ENCODE assay signal across 8 mouse cellular contexts in the genomic region with DNA sequence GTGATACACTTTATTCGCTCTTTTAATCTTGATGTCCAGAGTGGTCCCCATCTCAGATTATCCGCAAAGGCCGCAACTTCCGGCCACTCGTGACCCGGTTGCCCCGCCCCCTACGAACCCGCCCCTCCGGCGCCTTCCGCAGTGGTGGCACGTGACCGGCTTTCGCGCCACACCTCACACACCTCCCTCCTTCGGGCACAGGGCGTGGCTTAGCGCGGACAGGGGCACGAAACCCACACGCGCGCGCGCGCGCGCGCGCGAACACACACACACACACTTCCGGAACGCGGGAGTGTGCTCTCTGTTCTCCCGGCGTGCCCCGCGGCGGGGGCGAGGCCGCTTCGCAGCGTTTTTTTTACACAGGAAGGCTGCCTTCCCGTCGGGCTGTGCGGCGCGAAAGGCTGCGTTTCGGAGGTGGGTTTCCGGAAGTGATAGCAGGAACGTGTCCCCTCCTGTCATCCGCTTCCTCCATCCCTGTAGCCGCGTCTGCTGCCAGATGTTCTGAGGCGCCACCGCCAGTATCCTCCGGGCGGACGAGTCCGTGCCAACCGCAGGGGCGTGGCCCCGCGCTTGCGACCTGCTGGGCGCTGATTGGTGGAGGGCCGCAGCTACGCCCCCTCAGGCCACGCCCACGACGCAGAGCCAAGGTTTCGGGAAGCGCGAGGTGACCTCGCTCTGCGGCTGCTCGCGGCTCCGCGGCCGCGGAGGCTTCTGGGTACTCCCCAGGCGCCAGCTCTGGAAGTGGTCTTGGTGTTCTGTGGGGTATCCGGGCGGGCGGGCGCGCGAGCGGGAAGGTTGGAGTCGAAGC. TPM values are rescaled to one million over a fixed set of nuclear protein-coding genes. Genes with fewer than 3 reads are reported as not detected.
DNase-seq lines count a peak whose midpoint lies in the region; ATAC-seq and TF ChIP-seq lines count a peak whose summit lies in the region.

A gene (minus strand): TSS at position 487 of the 808 bp plus-strand sequence.

- no peaks in the 10 kb centered on the region for H3K9me3 ChIP-seq in embryonic facial prominence, embryonic 14.5 days (ENCODE audit: control insufficient read depth, low read length)
- H3K9me3 ChIP-seq in limb, embryonic 13.5 days = no peaks in the 10 kb centered on the region
- H3K9me3 ChIP-seq in midbrain, embryonic 16.5 days (replicated peaks; ENCODE audit: control insufficient read depth, low read length, poor library complexity, severe bottlenecking) = no peaks in the 10 kb centered on the region

- peaks cover 1% of the 10 kb centered on the region; the same call in 1 of the 2 replicates for H3K79me2 ChIP-seq in heart, adult 2 months (replicated peaks; ENCODE audit: control insufficient read depth, insufficient read depth, low read length)

- 0 out of 2 replicates have a peak, but pooled peaks have one; percentile 4 for TF ChIP-seq EP300 in heart, adult 2 months (IDR thresholded peaks at IDR 0.05; ENCODE audit: insufficient read depth, low read depth, low read length)

- peak within 1 kb of the TSS; percentile 96 for H3K27ac ChIP-seq in embryonic facial prominence, embryonic 14.5 days (replicated peaks; ENCODE audit: low read depth, low read length)
- peak within 1 kb of the TSS; percentile 98 for H3K27ac ChIP-seq in heart, adult 2 months
- peak within 1 kb of the TSS; percentile 93 for H3K27ac ChIP-seq in limb, embryonic 13.5 days
- peak within 1 kb of the TSS; percentile 86 for H3K27ac ChIP-seq in midbrain, embryonic 16.5 days (ENCODE audit: low read length)

- peak within 1 kb of the TSS; percentile 77 for H3K9ac ChIP-seq in embryonic facial prominence, embryonic 14.5 days (ENCODE audit: low read depth, low read length)
- peak within 1 kb of the TSS; percentile 91 for H3K9ac ChIP-seq in heart, adult 2 months (ENCODE audit: low read depth, low read length)
- peak within 1 kb of the TSS; percentile 79 for H3K9ac ChIP-seq in limb, embryonic 13.5 days
- H3K9ac ChIP-seq in midbrain, embryonic 16.5 days (ENCODE audit: low read depth, low read length) = peak within 1 kb of the TSS; percentile 67

- H3K27me3 ChIP-seq in embryonic facial prominence, embryonic 14.5 days (replicated peaks; ENCODE audit: control insufficient read depth, insufficient read depth, low read length) = no peaks in the 10 kb centered on the region
- H3K27me3 ChIP-seq in heart, adult 2 months (ENCODE audit: control insufficient read depth, insufficient read depth, low read length) = no peaks in the 10 kb centered on the region
- no peaks in the 10 kb centered on the region for H3K27me3 ChIP-seq in limb, embryonic 13.5 days
- no peaks in the 10 kb centered on the region for H3K27me3 ChIP-seq in midbrain, embryonic 16.5 days (ENCODE audit: control insufficient read depth, insufficient read depth, low read depth, low read length)

- WGBS in embryonic facial prominence, embryonic 14.5 days = under 1% methylated on average over 58 of the region's 93 CpGs
- under 1% methylated on average over 93 of the region's 93 CpGs for WGBS in heart, adult 2 months
- under 1% methylated on average over 92 of the region's 93 CpGs for WGBS in limb, embryonic 13.5 days
- WGBS in midbrain, embryonic 16.5 days = under 1% methylated on average over 93 of the region's 93 CpGs

- peak; percentile 99 for DNase-seq in 3134 (ENCODE audit: extremely low read depth, insufficient read length, low spot score)
- peak; percentile 91 to 93 for DNase-seq in adrenal gland, postnatal 4 days (ENCODE audit: low spot score in 2 of 2)
- DNase-seq in embryonic facial prominence, embryonic 14.5 days (ENCODE audit: low spot score) = peak; percentile 99
- DNase-seq in heart, adult 2 months = peak; percentile 99
- peak; percentile 97 for DNase-seq in kidney, adult 8-10 months
- DNase-seq in spleen, postnatal 10 days (ENCODE audit: low spot score in 2 of 2) = peak; percentile 96 to 98

- H3K36me3 ChIP-seq in embryonic facial prominence, embryonic 14.5 days (ENCODE audit: control insufficient read depth, insufficient read depth, low read length) = no peaks in the 10 kb centered on the region
- H3K36me3 ChIP-seq in heart, adult 2 months (ENCODE audit: control insufficient read depth, insufficient read depth, low read length) = peaks cover 4% of the 10 kb centered on the region; the same call in 1 of the 2 replicates
- H3K36me3 ChIP-seq in limb, embryonic 13.5 days = no peaks in the 10 kb centered on the region
- H3K36me3 ChIP-seq in midbrain, embryonic 16.5 days (ENCODE audit: control insufficient read depth, insufficient read depth, low read length) = no peaks in the 10 kb centered on the region

- TF ChIP-seq POLR2A in heart, adult 2 months (IDR thresholded peaks at IDR 0.05; ENCODE audit: insufficient read depth, low read depth, low read length) = peak; percentile 84

- H3K4me1 ChIP-seq in embryonic facial prominence, embryonic 14.5 days (ENCODE audit: control insufficient read depth, insufficient read depth, low read length) = peaks cover 16% of the 10 kb centered on the region
- H3K4me1 ChIP-seq in heart, adult 2 months (ENCODE audit: control insufficient read depth, insufficient read depth, low read length) = peaks cover 9% of the 10 kb centered on the region
- H3K4me1 ChIP-seq in limb, embryonic 13.5 days = peaks cover 28% of the 10 kb centered on the region
- peaks cover 23% of the 10 kb centered on the region for H3K4me1 ChIP-seq in midbrain, embryonic 16.5 days (ENCODE audit: control insufficient read depth, insufficient read depth, low read length)

- TF ChIP-seq CTCF in heart, adult 2 months (IDR thresholded peaks at IDR 0.05) = no peak

- peak; percentile 93 for ATAC-seq in embryonic facial prominence, embryonic 14.5 days (ENCODE audit: low read depth)
- ATAC-seq in limb, embryonic 13.5 days (ENCODE audit: low FRiP score, low read depth) = peak; percentile 91
- peak; percentile 92 for ATAC-seq in midbrain, embryonic 16.5 days

- peak within 1 kb of the TSS; percentile 80 for H3K4me2 ChIP-seq in embryonic facial prominence, embryonic 14.5 days (ENCODE audit: low read depth, low read length)
- peak within 1 kb of the TSS; percentile 77 for H3K4me2 ChIP-seq in limb, embryonic 13.5 days (replicated peaks)
- H3K4me2 ChIP-seq in midbrain, embryonic 16.5 days (ENCODE audit: low read length) = peak within 1 kb of the TSS; percentile 73

- intact Hi-C loops in heart, adult 2 months (cut with DNase I) = loop anchor here (1.0 to 10.0 kb wide), 4 partner anchors 43 to 154 kb away; a partner anchor contains a TSS

- H3K4me3 ChIP-seq in embryonic facial prominence, embryonic 14.5 days (ENCODE audit: low read depth, low read length) = peak within 1 kb of the TSS; percentile 70
- H3K4me3 ChIP-seq in heart, adult 2 months = peak within 1 kb of the TSS; percentile 93
- peak within 1 kb of the TSS; percentile 77 for H3K4me3 ChIP-seq in limb, embryonic 13.5 days
- H3K4me3 ChIP-seq in midbrain, embryonic 16.5 days (ENCODE audit: low read depth, low read length) = peak within 1 kb of the TSS; percentile 68

RNA-seq across cellular contexts. Expression of the gene that starts here (rescaled TPM):
- total RNA-seq in adrenal gland, postnatal 4 days (2021) = 10 to 100 TPM; 54.8 to 62.6 TPM
- polyA plus RNA-seq in embryonic facial prominence, embryonic 14.5 days (2014; fragmentation: Nextera tagmentation; extraction: Ambion mirVana) = 54.9 and 56.6 TPM in 2 replicates
- total RNA-seq in heart, adult 2 months (2021) = 10 to 100 TPM; 21.8 to 22.1 TPM
- polyA plus RNA-seq in heart, adult 2 months (2012; rRNA removed) = 25.7 and 42.8 TPM in 2 replicates
- 55.2 and 60.2 TPM in 2 replicates for polyA plus RNA-seq in limb, embryonic 13.5 days (2015; fragmentation: Nextera tagmentation; extraction: Ambion mirVana)
- polyA plus RNA-seq in midbrain, embryonic 16.5 days (2015; fragmentation: Nextera tagmentation; extraction: Ambion mirVana) = 80.6 and 83.5 TPM in 2 replicates

Comparison
In these comparisons a context has a peak if more than half of its experiments do, and no peak if none do; other contexts are left out.
1. Peak in every context shown above with its lines: DNase-seq, ATAC-seq, H3K4me3 ChIP-seq and H3K27ac ChIP-seq.